Mouse (Mus musculus): Measurements from ENCODE around the gene Sapcd1.

- TF ChIP-seq CTCF (IDR thresholded peaks at IDR 0.05; ENCODE audit: low read depth) (no peak), EP300 (IDR thresholded peaks at IDR 0.05; ENCODE audit: low read depth) (no peak)
Measured at GRCm38 (mm10) chr17:35013221-35013620, 14.6 kb downstream of the Sapcd1 start.

Measured in liver, postnatal 0 days (tissue).